Mouse (Mus musculus) kidney, postnatal 25 days (tissue): Measurements from ENCODE around the gene Pcif1.
A peak's percentile ranks its signal among the peaks of the same experiment; 100 is the strongest.
"Not testable (repeated sequence)": the region's sequence is repeated elsewhere in the genome, so short reads cannot be mapped to it uniquely, and the experiment has no call there.

Experiments
- DNase-seq, 2 experiments: peaks; one replicate each; pipeline ENCODE4 v3.0.0; 2021; ENCODE audit warnings: mixed read lengths in 2 of 2

Gene Pcif1

DNA sequence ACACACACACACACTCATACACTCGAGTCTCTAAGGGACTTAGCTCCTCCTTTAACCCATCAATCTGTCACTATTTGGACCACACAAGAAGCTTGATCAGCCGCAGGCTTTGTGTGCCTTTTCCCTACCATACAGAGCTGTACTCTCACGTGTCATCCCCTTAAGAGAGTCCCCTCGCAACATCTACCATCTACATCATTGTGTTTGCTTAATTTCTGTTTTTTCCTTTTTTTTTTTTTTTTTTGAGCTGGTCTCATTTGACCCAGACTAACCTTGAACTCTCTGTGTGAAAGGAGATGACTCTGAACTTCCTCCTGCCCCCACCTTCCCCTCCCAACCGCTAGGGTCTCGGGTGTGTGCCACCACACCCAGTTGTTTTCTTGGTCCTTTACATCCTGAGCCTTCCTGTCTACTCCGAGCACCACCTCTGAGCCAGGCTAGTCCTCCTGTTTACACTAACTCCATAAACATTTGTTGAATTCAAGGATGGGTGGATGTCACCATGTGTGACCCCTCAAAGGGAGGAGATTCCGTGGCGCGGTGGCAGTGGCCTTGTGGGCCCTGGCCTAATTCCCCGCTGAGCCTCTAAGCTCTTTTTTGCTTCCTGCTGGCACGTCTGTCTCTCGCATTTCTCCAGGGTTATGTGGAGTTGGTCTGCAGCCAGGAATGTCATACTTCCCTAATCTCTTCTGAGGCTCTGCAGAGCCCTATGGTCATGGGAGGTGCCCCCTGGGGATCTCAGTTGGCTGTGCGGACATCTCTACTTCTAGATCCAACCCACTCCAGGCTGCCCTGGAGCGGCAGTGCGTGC, 12.2 kb upstream of the Pcif1 start:
- peak; percentile 72 to 78 for DNase-seq

GRCm38 (mm10) chr2:164867566-164867965, 11.5 kb upstream of the Pcif1 start:
- DNase-seq = peak in 1 of 2 experiments; percentile 53

DNA sequence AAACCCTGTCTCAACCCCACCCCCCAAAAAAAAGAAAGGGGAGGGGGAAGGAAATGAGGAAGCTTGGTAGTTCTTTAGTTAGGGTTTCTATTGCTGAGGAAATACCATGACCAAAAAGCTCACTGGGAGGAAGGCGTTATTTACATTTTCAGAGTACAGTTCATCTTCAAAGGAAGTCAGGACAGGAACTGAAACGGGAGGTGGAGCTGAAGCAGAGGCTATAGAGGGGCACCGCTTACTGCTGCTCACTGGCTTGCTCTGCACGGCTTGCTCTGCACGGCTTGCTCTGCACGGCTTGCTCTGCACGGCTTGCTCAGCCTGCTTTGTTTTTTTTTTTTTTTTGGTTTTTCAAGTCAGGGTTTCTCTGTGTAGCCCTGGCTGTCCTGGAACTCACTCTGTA, 10.6 kb upstream of the Pcif1 start:
- DNase-seq = no peak

DNA sequence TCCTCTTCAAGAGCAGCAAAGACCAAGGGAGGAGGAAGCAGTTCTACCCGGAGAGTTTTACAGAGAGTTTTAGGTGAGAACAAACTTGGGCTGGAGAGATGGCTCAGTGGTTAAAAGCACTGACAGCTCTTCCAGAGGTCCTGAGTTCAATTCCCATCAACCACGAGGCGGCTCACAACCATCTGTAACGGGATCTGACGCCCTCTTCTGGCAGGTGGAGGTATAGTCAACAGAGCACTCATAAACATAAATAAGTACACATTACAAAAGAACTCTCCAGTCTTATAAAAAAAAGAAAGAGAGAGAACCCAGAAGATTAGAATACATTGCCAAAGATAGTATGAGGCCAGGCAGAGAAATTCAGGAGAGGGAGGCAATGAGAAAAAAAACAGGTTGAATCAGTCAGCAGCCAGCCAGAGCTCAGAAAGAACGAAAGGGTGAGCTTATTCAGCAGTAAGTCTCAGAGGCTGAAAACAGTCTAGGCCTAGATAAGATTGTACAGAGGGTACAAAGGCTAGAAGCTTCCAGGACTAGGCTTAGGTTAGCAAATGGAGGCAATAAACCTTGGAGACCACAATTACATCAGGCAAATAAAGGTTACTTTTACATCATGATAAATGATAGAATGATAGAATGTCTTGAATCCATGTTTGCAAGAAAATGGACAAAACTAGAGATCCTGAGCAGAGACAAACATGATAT, 7.4 kb upstream of the Pcif1 start:
- no peak for DNase-seq

DNA sequence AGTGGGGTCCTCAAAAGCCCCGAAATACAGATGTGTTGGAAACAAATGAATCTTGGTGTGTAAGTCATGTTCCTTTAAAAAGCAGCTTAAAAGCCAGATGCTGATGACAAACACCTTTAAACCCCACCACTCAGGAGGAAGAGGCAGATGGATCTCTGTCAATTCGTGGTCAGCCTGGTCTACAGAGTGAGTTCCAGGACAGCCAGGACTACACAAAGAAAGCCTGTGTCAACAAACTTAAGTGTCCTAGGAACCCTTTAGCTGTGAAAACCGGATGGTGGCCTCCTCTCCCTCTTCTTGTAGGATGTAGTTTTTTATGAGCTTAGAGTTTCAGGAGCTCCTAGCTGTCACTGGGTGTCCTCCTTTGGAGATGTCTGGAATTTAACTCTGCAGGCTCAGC, 5.5 kb upstream of the Pcif1 start:
- no peak for DNase-seq

DNA sequence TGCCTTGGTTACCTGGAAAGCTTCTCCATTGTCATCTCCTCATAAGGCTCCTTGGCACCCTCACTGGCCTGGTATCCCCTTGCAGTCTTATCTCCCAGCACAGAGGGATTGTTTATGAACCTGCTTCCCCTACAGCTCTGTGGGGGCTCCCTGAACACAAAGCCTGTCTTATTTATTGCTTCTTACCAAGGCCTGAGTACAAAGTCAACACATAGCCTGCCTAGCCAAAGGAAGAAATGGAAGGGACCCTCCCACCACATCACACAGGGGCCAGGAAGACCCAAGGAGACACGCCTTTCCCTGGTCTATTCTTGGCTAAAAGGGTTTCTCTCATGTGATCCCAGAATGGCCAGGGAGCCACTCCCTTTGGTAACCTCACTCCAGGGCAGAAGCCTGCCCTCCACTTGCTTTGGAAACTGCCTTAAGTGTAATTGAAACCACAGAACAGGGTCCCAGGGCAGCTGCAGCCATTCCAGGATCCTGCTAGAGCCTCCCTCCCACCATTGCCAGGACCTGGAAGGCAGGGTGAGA, 4.8 kb upstream of the Pcif1 start:
- peak; percentile 40 to 74 for DNase-seq

GRCm38 (mm10) chr2:164875648-164876047, 3.5 kb upstream of the Pcif1 start:
- DNase-seq = not testable (repeated sequence)

- DNase-seq = not testable (repeated sequence)
These were observed 1.5 kb upstream of the Pcif1 start for GRCm38 (mm10) chr2:164877376-164878215.

DNA sequence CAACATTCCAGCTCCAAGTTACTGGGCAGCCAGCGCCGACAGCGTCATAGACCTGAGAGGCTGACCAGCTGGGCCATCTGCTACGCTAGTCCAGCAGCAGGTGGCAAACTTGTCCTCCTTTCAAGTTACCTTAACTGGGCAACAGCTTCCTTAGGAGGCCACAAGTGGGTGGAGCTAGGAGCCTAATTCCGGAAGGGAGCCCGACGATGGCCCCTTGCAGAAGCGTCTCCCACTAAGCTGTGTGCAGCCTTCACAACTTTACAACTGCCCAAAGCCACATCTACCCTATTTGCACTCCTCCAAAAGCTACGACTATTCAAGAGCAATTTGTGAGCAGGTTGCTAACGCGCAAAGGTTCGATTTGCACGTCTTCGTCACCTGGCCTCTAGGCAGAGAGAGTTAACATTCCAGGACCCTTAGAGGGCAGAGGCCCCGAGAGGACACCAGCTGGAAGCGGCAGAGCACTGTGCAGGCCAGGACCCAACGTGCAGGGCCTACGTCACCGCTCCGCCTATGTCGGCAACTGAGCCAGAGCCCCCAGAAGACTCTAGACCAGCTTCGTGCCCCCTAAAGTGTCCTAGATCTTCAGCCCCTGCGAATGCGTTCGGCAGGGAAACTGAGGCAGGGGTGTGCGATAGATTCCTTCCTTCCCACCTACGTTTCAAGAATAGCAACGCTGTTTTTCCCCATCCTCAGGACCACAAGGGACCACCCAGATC, 436 bp upstream of the Pcif1 start:
- peak; percentile 85 to 92 for DNase-seq

- DNase-seq = peak; percentile 95 to 96
These were observed 619 bp downstream of the Pcif1 start for GRCm38 (mm10) chr2:164879568-164880277.

DNA sequence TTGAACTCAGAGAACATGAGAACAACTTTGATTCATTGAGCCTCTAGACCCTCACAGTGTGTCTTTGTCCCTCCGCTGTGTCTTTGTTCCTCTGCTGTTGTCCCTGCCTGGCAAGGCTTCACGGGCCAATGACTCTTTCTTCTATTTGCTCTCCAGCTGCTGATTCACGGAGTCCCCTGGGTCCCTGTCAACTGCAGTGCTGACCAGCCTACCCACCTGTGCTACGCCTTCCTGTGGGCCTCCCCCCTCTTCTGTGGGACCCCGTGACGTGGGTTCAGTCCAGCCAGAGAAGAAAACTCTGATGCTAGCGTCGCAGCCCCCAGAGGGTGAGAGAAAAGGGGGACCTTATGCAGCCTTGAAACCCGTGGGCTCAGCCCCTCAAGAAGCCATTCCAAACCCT, 3.5 kb downstream of the Pcif1 start:
- peak in 1 of 2 experiments; percentile 44 for DNase-seq

GRCm38 (mm10) chr2:164885788-164886187, 6.7 kb downstream of the Pcif1 start:
- peak; percentile 76 to 77 for DNase-seq

- DNase-seq = no peak
These were observed 7.5 kb downstream of the Pcif1 start for GRCm38 (mm10) chr2:164886617-164887016.

- DNase-seq = peak in 1 of 2 experiments; percentile 48
These were observed 9.9 kb downstream of the Pcif1 start for GRCm38 (mm10) chr2:164888996-164889395.

DNA sequence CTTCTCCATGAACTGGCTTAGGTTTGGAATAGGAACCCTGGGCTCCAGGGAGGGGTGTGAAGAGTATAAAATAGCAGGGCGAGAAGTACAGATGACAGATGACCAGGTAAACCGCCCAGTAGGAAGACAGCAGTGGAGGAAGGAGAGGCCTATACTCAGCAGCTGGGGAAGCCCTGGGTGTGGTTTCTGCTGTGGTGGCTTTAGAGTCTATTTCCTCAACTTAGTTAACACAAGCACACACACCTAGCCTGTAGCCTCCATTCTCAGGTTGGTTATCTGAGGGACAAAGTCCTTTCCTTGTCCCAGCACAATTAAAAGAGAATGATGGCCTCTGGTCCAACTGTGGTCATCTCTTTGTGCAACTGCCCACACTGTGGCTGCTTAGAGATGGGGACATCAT, 10.9 kb downstream of the Pcif1 start:
- no peak for DNase-seq

DNA sequence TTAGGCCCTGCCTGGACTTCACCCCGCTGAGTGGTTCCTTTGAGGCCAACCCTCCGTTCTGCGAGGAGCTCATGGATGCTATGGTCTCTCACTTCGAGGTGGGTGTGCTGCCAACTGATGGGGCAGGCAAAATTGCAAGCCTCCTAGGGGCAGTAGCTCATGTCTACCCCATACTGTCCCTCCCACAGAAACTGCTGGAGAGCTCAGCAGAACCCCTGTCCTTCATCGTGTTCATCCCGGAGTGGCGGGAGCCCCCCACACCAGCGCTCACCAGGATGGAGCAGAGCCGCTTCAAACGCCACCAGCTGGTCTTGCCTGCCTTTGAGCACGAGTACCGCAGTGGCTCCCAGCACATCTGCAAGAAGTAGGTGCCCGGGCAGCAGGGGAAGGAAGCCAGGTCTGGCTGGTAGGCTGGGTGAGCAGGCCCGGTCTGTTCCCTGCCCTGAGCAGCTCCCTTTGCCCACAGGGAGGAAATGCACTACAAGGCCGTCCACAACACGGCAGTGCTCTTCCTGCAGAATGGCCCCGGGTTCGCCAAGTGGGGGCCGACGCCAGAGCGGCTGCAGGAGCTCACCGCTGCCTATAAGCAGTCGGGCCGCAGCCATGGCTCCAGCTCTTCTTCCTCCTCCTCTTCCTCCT, 11.4 kb downstream of the Pcif1 start:
- peak in 1 of 2 experiments; percentile 34 for DNase-seq

GRCm38 (mm10) chr2:164891056-164891834, 12.1 kb downstream of the Pcif1 start:
- DNase-seq = no peak

DNA sequence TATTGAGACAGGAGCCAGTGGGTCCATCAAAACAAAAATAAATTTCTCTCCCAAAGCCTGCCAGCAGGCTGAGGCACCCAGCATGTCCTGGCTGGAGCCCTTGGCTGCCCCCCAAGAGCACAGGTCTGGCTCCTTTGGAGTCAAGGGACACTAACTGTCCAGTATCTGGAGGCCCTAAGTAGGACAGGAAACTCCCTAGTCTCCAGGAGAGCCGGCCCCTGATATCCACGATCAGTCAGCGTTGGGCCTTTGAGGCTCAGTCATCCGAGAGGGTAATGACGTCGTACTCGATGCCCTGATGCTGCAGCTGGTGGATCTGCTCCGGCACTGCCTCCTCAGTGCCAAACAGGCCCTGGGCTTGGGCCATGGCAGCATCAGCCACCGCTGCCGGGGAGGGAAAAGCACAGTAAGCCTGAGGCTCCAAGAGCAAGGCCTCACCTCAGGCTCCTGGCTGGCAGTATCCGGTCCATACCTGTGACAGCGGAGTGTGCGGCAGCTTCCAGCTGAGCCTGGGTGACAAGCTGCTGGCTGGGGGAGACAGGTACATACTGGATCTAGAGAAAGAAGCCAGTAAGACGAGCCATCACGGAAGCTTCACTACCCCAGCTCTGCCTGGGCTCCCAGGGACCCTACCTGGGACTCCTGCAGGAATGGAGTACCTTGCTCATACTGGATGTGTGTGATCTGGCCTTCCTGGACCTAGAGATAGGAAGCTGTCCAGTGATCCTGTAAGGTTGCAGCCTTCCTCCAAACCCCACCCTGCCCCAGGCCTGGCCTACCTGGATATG, 13.0 kb downstream of the Pcif1 start:
- peak in 1 of 2 experiments; percentile 50 for DNase-seq

- DNase-seq = no peak
These were observed 13.7 kb downstream of the Pcif1 start for GRCm38 (mm10) chr2:164892696-164893216.
